Mouse (Mus musculus) myocyte (in vitro differentiated cells): ENCODE data around the gene Lyrm7. TPM values are rescaled to one million over a fixed set of nuclear protein-coding genes. Genes with fewer than 3 reads are reported as not detected.

Experiments used
- H3K27me3 ChIP-seq: one replicate; pipeline ENCODE4 v1.6.1; 2011; ENCODE audit not compliant: control insufficient read depth, insufficient read depth, insufficient read length
- H3K36me3 ChIP-seq: one replicate; pipeline ENCODE4 v1.6.1; 2011; ENCODE audit not compliant: control insufficient read depth, insufficient read depth
- H3K4me2 ChIP-seq: one replicate; pipeline ENCODE4 v1.6.1; 2011; ENCODE audit warnings: low read depth, control low read depth
- H3K4me3 ChIP-seq: one replicate; pipeline ENCODE4 v1.5.1; 2011; ENCODE audit warnings: mild to moderate bottlenecking, control low read depth, moderate library complexity
- H3K79me2 ChIP-seq: one replicate; pipeline ENCODE4 v1.6.1; 2011; ENCODE audit not compliant: control insufficient read depth, insufficient read depth
- H3ac ChIP-seq: one replicate; pipeline ENCODE4 v1.6.1; 2011; ENCODE audit not compliant: control insufficient read depth, insufficient read length
- CEBPB ChIP-seq: IDR thresholded peaks from 2 replicates; pipeline ENCODE4 v1.6.1; 2011; ENCODE audit warnings: mild to moderate bottlenecking, moderate library complexity; ENCODE audit not compliant: poor library complexity, insufficient read depth, severe bottlenecking
- E2F4 ChIP-seq: IDR thresholded peaks from one replicate; pipeline ENCODE4 v1.6.1; 2011; ENCODE audit warnings: mild to moderate bottlenecking, control low read depth, moderate library complexity; ENCODE audit not compliant: insufficient read depth
- MAX ChIP-seq: IDR thresholded peaks from one replicate; pipeline ENCODE4 v1.6.1; 2011; ENCODE audit warnings: low read depth, mild to moderate bottlenecking, control low read depth
- MYOD1 ChIP-seq, 3 experiments: IDR thresholded peaks; one replicate each; pipeline ENCODE4 v1.6.1; 2011; ENCODE audit warnings: control low read depth in 2 of 3, low read depth in 2 of 3, mild to moderate bottlenecking in 2 of 3, moderate library complexity in 1 of 3; ENCODE audit not compliant: insufficient read length in 2 of 3, control insufficient read depth in 1 of 3
- MYOG ChIP-seq, 3 experiments: IDR thresholded peaks; one replicate each; pipeline ENCODE4 v1.6.1; 2011; ENCODE audit warnings: control low read depth in 2 of 3, low read depth in 2 of 3, mild to moderate bottlenecking in 2 of 3; ENCODE audit not compliant: insufficient read length in 2 of 3, control insufficient read depth in 1 of 3, insufficient read depth in 1 of 3
- POLR2A ChIP-seq: IDR thresholded peaks from one replicate; pipeline ENCODE4 v1.6.1; 2011; ENCODE audit warnings: low read depth, mild to moderate bottlenecking, control low read depth, moderate library complexity; ENCODE audit not compliant: insufficient read length
- POLR2AphosphoS2 ChIP-seq: IDR thresholded peaks from one replicate; pipeline ENCODE4 v1.6.1; 2011; ENCODE audit warnings: low read depth, control low read depth; ENCODE audit not compliant: insufficient read length
- REST ChIP-seq: IDR thresholded peaks from one replicate; pipeline ENCODE4 v1.6.1; 2011; ENCODE audit warnings: mild to moderate bottlenecking, control low read depth, moderate library complexity; ENCODE audit not compliant: insufficient read depth, insufficient read length
- SRF ChIP-seq: IDR thresholded peaks from one replicate; pipeline ENCODE4 v1.6.1; 2011; ENCODE audit warnings: low read depth; ENCODE audit not compliant: control insufficient read depth, insufficient read length
- TCF12 ChIP-seq: IDR thresholded peaks from one replicate; pipeline ENCODE4 v1.6.1; 2011; ENCODE audit warnings: mild to moderate bottlenecking, control low read depth; ENCODE audit not compliant: poor library complexity, insufficient read depth, severe bottlenecking
- TCF3 ChIP-seq: IDR thresholded peaks from one replicate; pipeline ENCODE4 v1.6.1; 2011; ENCODE audit warnings: low read depth, control low read depth; ENCODE audit not compliant: insufficient read length
- USF1 ChIP-seq: IDR thresholded peaks from one replicate; pipeline ENCODE4 v1.6.1; 2011; ENCODE audit warnings: low read depth, mild to moderate bottlenecking, control low read depth, moderate library complexity
- polyA plus RNA-seq: library from polyadenylated mRNA; unstranded; fragments of >200 nt; fragmentation: generic; extraction: Trizol; gene quantifications from one replicate; pipeline ENCODE4 v1.2.1, GENCODE M21; 2012; ENCODE audit warnings: missing spikeins

Lyrm7 gene
- polyA plus RNA-seq, 1 experiment = 2.2 TPM

GRCm38 (mm10) chr11:54801791-54802558 is 58.7 kb downstream of the Lyrm7 start:
- H3ac ChIP-seq = no peak overlapping the region
- no peak overlapping the region for H3K4me2 ChIP-seq
- H3K4me3 ChIP-seq = no peak overlapping the region
- TF ChIP-seq TCF3 (no peak), TCF12 (no peak), MYOD1 (IDR thresholded peaks at IDR 0.05; ENCODE audit: control insufficient read depth in 1 of 3, insufficient read length in 2 of 3, low read depth in 2 of 3) (no peak), MAX (no peak), MYOG (IDR thresholded peaks at IDR 0.05; ENCODE audit: control insufficient read depth in 1 of 3, insufficient read depth in 1 of 3, insufficient read length in 2 of 3, low read depth in 2 of 3) (no peak), E2F4 (no peak), USF1 (no peak), SRF (no peak), REST (no peak), CEBPB (no peak), POLR2A (no peak), POLR2AphosphoS2 (no peak)
- H3K27me3 ChIP-seq = no peaks in the 10 kb centered on the region
- H3K36me3 ChIP-seq = no peaks in the 10 kb centered on the region
- no peaks in the 10 kb centered on the region for H3K79me2 ChIP-seq

GRCm38 (mm10) chr11:54796551-54796950 is 64.2 kb downstream of the Lyrm7 start:
- Histone ChIP-seq H3ac (no peak overlapping the region), H3K36me3 (no peaks in the 10 kb centered on the region), H3K4me2 (no peak overlapping the region), H3K4me3 (no peak overlapping the region), H3K27me3 (no peaks in the 10 kb centered on the region), H3K79me2 (no peaks in the 10 kb centered on the region)
- TF ChIP-seq POLR2A (no peak), SRF (no peak), TCF12 (no peak), REST (no peak), E2F4 (no peak), TCF3 (no peak)

- H3K4me3 ChIP-seq = no peak overlapping the region
- H3K27me3 ChIP-seq = no peaks in the 10 kb centered on the region
- H3K36me3 ChIP-seq = no peaks in the 10 kb centered on the region
- H3ac ChIP-seq = no peak overlapping the region
- no peak for TF ChIP-seq USF1
- TF ChIP-seq MAX = no peak
- no peak for TF ChIP-seq POLR2A
- TF ChIP-seq TCF12 = no peak
- TF ChIP-seq REST = no peak
- no peak for TF ChIP-seq SRF
- H3K79me2 ChIP-seq = no peaks in the 10 kb centered on the region
- no peak overlapping the region for H3K4me2 ChIP-seq
These were observed 66.0 kb downstream of the Lyrm7 start for GRCm38 (mm10) chr11:54794678-54795077.

- TF ChIP-seq MYOD1 (IDR thresholded peaks at IDR 0.05; ENCODE audit: control insufficient read depth in 1 of 3, insufficient read length in 2 of 3, low read depth in 2 of 3) = no peak
- no peak overlapping the region for H3K4me2 ChIP-seq
- no peaks in the 10 kb centered on the region for H3K27me3 ChIP-seq
- H3K4me3 ChIP-seq = no peak overlapping the region
- no peaks in the 10 kb centered on the region for H3K36me3 ChIP-seq
- H3K79me2 ChIP-seq = no peaks in the 10 kb centered on the region
- no peak overlapping the region for H3ac ChIP-seq
These were observed 67.5 kb downstream of the Lyrm7 start for GRCm38 (mm10) chr11:54793173-54793572.

- H3ac ChIP-seq = no peak overlapping the region
- TF ChIP-seq MYOD1 (IDR thresholded peaks at IDR 0.05; ENCODE audit: control insufficient read depth in 1 of 3, insufficient read length in 2 of 3, low read depth in 2 of 3) (no peak), POLR2AphosphoS2 (no peak), POLR2A (no peak), E2F4 (no peak)
- H3K36me3 ChIP-seq = no peaks in the 10 kb centered on the region
- peaks cover 6% of the 10 kb centered on the region for H3K79me2 ChIP-seq
- no peak overlapping the region for H3K4me3 ChIP-seq
- H3K27me3 ChIP-seq = no peaks in the 10 kb centered on the region
- H3K4me2 ChIP-seq = no peak overlapping the region
These were observed 69.3 kb downstream of the Lyrm7 start for GRCm38 (mm10) chr11:54791458-54791857.
